Mouse (Mus musculus): ENCODE measurements around the gene Slc39a5.

DNA sequence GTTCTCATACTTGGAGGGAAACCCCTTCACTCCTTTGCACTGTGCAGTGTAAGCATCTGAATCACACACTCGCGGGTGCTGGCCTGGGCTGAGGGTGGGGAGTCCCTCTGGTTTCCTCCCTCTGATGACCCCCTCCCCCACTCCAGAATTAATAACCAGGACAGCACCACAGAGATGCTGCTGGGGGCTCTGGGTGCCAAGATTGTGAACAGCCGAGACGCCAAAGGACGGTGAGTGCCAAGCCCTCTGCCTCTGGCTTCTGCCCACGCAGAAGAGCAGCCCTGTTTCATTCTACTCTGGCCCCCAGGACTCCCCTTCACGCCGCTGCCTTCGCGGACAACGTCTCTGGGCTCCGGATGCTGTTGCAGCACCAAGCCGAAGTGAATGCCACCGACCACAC, 12.1 kb downstream of the Slc39a5 start:
- TF ChIP-seq CTCF (IDR thresholded peaks at IDR 0.05; ENCODE audit: control insufficient read depth, insufficient read depth, low read length) (no peak), POLR2A (IDR thresholded peaks at IDR 0.05; ENCODE audit: borderline replicate concordance, control insufficient read depth, low read depth, low read length) (no peak)
